ENCODE assay signal across 9 mouse cellular contexts in the genomic region with DNA sequence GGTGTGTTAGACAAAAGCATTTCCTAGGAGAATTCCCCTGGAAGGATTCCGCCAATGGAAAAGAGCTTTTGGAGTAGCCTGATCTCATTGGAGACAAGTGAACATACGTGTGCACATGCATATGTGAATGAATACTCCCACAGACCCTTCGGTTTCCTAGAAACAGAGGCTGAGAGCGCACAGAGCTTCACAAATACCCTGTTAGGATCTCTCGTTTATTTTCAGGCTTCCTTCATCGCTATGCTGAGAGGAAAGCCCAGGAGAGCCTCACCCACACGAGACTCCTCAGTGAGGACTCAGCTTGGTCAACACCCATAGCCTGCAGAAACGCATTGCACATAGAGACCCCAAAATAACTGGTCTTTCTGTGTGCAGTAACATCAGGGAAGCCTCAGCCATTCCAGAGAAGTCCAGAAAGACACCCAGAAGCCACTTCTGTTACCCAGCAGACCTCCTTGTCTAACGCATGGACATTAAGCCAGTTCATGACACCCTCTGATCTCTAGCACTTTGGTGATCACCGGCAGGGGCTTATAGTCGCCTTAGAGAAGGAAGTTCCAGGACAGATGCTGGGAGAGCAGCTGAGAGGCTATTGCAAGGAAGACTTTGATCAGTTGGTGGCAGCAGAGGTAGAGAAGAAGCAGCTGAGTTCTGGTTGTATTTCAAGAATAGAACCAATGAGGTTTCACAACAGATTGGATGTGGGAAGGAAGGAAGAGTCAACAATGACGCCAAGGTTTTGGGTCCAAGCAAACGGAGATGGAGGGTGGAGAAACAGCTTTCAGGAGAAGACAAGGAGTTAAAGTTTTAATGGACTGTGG. TPM values are rescaled to one million over a fixed set of nuclear protein-coding genes. Genes with fewer than 3 reads are reported as not detected.
DNase-seq lines count a peak whose midpoint lies in the region; ATAC-seq and TF ChIP-seq lines count a peak whose summit lies in the region.
"Had no signal": no experiment of that assay in that cellular context is flagged by ENCODE, and none has a peak within 500 bp of the region (broad histone marks: within the 10 kb centered on the region; RNA-seq: fewer than 3 reads in every experiment).

No protein-coding gene starts in this region.

- intact Hi-C loops in left cerebral cortex, postnatal 4 days (cut with DNase I) = loop anchor here (5.0 to 10.0 kb wide), 2 partner anchors 118 to 220 kb away; no protein-coding TSS in a partner anchor

- peak; percentile 40 for DNase-seq in adrenal gland, adult 2 months
- DNase-seq in adrenal gland, postnatal 25 days = no peak
- DNase-seq in thymus, adult 2 months = peak; percentile 48
- no peak for DNase-seq in thymus, adult 18-20 months
- DNase-seq in left cerebral cortex, postnatal 4 days = peak; percentile 22
- DNase-seq in right cerebral cortex, postnatal 36 days (ENCODE audit: low spot score in 2 of 2) = peak; percentile 49 to 73

- H3K9me3 ChIP-seq in intestine, postnatal 0 days (ENCODE audit: control insufficient read depth) = no peaks in the 10 kb centered on the region

- H3K27me3 ChIP-seq in thymus, adult 2 months (ENCODE audit: control insufficient read depth, insufficient read depth, low read length) = no peaks in the 10 kb centered on the region
- H3K27me3 ChIP-seq in intestine, postnatal 0 days (replicated peaks; ENCODE audit: control insufficient read depth, insufficient read depth, low read length) = no peaks in the 10 kb centered on the region; the same call in 1 of the 2 replicates

- H3K4me3 ChIP-seq in thymus, adult 2 months (ENCODE audit: control insufficient read depth, insufficient read depth, low read length) = no peak overlapping the region
- H3K4me3 ChIP-seq in intestine, postnatal 0 days (ENCODE audit: low read depth, low read length) = no peak overlapping the region

- H3K9ac ChIP-seq in intestine, postnatal 0 days (ENCODE audit: low read depth, low read length) = no peak overlapping the region

- no peak for TF ChIP-seq CTCF in thymus, adult 2 months (IDR thresholded peaks at IDR 0.05; ENCODE audit: borderline replicate concordance, control insufficient read depth, extremely low read depth, insufficient read depth, low read length, poor library complexity)
- peak; percentile 79 for TF ChIP-seq CTCF in intestine, postnatal 0 days (IDR thresholded peaks at IDR 0.05; ENCODE audit: low read depth)

- no peaks in the 10 kb centered on the region for H3K36me3 ChIP-seq in thymus, adult 2 months (ENCODE audit: control insufficient read depth, insufficient read depth, low read length)
- H3K36me3 ChIP-seq in intestine, postnatal 0 days (ENCODE audit: control insufficient read depth, insufficient read depth) = no peaks in the 10 kb centered on the region

- peak; percentile 54 for ATAC-seq in intestine, postnatal 0 days
- ATAC-seq in megakaryocyte, adult 5-6 weeks (ENCODE audit: poor library complexity, severe bottlenecking) = no peak

- no peak overlapping the region for H3K27ac ChIP-seq in thymus, adult 2 months (ENCODE audit: control insufficient read depth, insufficient read depth, low read length)
- H3K27ac ChIP-seq in intestine, postnatal 0 days (ENCODE audit: low read depth, low read length) = no peak overlapping the region
- H3K27ac ChIP-seq: macrophage had no signal

- WGBS in thymus, adult 2 months = 56% methylated on average over 13 of the region's 13 CpGs
- 50% methylated on average over 13 of the region's 13 CpGs for WGBS in intestine, postnatal 0 days

- TF ChIP-seq POLR2A in thymus, adult 2 months (IDR thresholded peaks at IDR 0.05; ENCODE audit: control insufficient read depth, extremely low read depth, insufficient read depth, low read length, poor library complexity) = no peak

- no peak overlapping the region for H3K4me2 ChIP-seq in intestine, postnatal 0 days (replicated peaks; ENCODE audit: low read depth)

- H3K4me1 ChIP-seq in thymus, adult 2 months (replicated peaks; ENCODE audit: control insufficient read depth, insufficient read depth, low read length) = peaks cover 22% of the 10 kb centered on the region
- peaks cover 9% of the 10 kb centered on the region; the same call in 1 of the 2 replicates for H3K4me1 ChIP-seq in intestine, postnatal 0 days (replicated peaks; ENCODE audit: control insufficient read depth, insufficient read depth, low read length)

RNA-seq across cellular contexts. Expression of a gene that starts 58.4 kb away (rescaled TPM):
- under 1 TPM in 1 of 2 experiments, not detected in 1; 0.07 TPM for total RNA-seq in adrenal gland, adult 2 months (2021)
- 0.04 TPM in 2 replicates for polyA plus RNA-seq in adrenal gland, adult 2 months (2012; rRNA removed)
- total RNA-seq in adrenal gland, postnatal 25 days (2021) = 0.15 TPM in 1 of 2 replicates, not detected in the other
- polyA plus RNA-seq in thymus, adult 2 months (2012; rRNA removed) = 0.08 and 0.09 TPM in 2 replicates
- polyA plus RNA-seq in intestine, postnatal 0 days (2015; fragmentation: Nextera tagmentation; extraction: Ambion mirVana) = 0.09 and 0.10 TPM in 2 replicates
- total RNA-seq in left cerebral cortex, postnatal 4 days (2021) = 1 to 10 TPM; 2.2 to 2.6 TPM
- not detected in 2 replicates for total RNA-seq in megakaryocyte, adult 5-6 weeks (2015)
- not detected in 2 replicates for total RNA-seq in megakaryocyte, adult 5-6 weeks (2017)
- polyA plus RNA-seq: macrophage had no signal

Comparison
In these comparisons a context has a peak if more than half of its experiments do, and no peak if none do; other contexts are left out.
1. DNase-seq: peak in adrenal gland, adult 2 months (single experiment), thymus, adult 2 months (single experiment), left cerebral cortex, postnatal 4 days (single experiment) and right cerebral cortex, postnatal 36 days (2 of 2); none in adrenal gland, postnatal 25 days (single experiment) and thymus, adult 18-20 months (0 of 2).